Mouse (Mus musculus): ENCODE data around the gene Depdc1a.
"Not testable (repeated sequence)": the region's sequence is repeated elsewhere in the genome, so short reads cannot be mapped to it uniquely, and the experiment has no call there.

Gene Depdc1a

DNA sequence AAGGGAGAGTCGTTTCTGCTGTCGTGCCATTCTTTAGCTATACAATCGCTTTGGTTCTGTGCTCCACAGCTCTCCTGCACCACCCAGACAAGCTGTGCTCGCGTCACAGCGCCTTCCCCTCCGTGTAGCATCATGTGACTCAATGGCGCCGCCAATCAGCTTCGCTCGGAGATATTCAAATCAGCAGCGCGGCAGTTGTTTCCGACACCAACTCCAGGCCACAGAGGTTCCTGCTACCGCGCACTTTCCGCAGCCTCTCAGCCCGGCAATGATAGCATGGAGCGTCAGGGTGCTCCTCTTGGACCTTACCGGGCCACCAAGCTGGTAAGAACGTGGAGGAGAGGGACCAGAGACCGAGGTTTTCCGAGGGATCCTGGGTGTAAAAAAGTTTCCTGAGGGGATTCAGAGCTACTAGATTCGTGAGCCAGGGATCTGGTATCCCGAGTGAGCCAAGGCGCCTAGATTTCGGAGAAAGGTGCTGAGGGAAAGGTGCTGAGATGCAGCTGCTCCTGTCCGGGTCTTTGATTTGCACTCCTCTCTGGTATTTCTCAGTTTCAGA is at the start of gene Depdc1a:
TSS of gene Depdc1a (plus strand) at position 191 of the 559 bp plus-strand sequence.
- peak; percentile 100 for ATAC-seq (ENCODE audit: low TSS enrichment)

DNA sequence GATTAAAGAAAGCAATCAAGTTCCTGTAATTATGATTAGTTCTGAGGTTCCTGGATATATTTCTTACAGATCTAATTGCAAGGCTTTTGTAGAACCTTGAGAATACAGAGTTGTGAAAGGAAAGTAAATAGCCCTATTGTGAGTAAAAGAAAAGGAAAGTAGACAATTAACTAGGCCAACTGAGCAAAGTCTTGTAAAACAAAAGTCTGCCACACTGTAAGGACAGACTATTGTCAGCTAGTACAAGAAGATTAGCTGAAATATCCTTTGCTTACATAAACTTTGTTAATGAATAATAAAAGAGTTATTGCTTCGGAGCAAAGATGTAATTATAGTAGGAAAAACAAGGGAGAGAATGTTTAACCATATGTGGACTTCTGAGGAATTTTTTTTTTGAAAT is 25.2 kb upstream of the Depdc1a start:
- ATAC-seq (ENCODE audit: low TSS enrichment), result no peak

DNA sequence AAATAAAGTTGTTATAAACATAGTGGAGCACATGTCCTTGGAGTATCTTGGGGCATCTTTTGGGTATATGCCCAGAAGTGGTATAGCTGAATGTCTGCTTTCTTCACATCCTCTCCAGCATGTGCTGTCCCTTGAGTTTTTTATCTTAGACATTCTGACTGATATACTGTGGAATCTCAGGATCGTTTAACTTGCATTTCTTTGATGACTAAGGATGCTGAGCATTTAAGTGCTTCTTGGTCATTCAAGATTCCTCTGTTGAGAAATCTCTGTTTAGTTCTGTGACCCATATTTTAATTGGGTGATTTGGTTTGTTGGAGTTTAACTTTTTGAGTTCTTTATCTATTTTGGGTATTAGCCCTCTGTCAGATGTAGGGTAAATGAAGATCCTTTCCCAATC is 19.8 kb upstream of the Depdc1a start:
- ATAC-seq (ENCODE audit: low TSS enrichment), result no peak

DNA sequence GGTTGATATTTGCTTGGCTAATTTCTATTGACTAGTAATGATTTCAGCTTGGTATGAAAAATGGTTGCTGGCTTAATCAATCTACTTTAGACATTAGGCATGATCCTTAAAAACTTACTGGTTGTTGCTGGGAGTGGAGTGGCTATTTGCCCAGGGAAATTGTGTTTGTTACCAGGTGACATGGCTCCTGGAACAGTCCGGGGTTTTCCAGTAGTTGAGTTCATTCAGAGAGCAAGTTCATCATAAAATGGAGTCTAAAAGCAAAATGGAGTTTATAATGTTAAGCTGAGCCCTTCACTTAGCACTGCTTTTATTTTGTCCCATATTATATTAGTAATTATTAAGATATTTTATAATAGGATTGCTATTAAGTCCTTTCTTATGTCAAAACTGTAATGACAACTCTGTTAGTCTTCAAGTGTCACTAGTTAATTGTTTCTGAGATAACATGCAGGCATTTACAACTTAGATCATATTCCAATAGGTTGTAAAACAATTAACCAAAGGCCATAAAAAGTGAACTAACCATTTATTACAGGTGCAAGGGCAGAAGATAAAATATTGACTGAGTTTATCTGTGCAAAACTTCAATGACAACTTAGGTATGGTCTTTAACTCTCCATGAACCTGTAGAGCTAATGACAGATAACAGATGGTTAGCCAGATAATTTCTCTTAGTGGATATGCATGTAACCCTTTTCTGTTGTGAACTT is 17.8 kb upstream of the Depdc1a start:
- ATAC-seq (ENCODE audit: low TSS enrichment), result no peak

DNA sequence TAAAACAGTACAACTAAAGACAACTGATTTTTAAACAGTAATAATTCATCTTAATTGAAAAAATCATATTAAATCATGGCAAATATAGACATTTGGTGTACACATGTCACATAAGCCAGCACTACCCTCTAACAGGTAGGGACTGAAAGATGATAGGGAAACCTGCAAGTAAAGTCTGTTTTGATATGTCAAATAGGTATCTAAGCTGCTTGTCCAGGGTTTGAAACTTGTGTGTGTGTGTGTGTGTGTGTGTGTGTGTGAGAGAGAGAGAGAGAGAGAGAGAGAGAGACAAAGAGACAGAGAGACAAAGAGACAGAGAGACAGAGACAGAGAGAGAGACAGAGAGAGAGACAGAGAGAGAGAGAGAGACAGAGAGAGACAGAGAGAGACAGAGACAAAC is 524 bp upstream of the Depdc1a start:
- not testable (repeated sequence) for ATAC-seq (ENCODE audit: low TSS enrichment)

DNA sequence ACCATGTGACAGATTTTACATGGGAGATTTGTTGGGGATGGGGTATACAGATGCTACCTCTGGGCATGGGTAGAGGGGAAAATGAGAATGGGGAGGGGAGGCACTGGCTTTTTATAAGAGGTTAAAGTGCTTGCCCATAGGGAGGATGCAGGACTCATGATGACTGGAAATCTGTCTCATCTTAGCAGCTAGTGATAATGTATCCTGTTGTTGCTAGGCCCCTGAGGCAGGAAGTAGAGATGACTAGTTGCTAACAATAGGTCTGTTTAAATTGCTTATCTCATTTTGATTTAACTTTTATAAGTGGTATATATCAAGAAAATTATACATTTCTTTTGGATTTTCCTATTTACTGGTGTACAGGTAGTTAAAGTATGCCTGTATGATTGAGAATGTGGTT is 13.7 kb downstream of the Depdc1a start:
- ATAC-seq (ENCODE audit: low TSS enrichment), result no peak

DNA sequence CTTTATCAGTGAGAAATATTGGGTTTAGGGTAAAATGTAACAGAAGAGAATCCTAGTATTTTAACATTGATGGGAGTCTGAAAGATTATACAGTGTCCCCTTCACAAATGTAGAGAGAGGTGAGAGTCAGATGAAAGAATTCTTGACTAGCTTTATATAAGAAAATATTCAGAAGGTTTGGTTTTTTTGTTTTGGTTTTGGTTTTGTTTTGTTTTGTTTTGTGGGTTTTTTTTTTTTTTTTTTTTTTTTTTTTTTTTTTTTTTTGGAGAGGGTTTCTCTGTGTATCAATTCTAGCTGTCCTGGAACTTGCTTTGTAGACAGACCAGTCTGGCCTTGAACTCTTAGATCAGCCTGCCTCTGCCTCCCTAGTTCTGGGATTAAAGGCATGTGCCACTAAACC is 33.3 kb downstream of the Depdc1a start:
- no peak for ATAC-seq (ENCODE audit: low TSS enrichment)

DNA sequence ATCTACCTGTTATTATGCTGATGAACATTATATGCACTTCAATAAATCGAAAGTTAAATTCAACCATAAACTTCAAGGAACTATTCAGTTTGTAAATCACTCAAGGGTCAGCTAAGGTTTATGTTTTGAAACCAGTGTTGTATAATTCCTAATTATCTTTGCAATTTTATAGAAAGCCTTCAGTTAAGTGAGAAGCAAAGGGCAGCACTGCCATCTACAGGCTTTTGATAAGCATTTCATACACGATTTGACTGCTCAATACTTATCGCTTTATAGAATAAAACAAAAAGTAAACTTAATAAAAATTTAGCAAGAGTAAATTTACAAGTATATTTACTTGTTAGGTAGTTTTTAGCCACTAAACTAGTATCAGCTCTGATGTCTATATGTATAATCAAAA is 53.1 kb downstream of the Depdc1a start:
- peak; percentile 72; the same call in 1 of the 2 replicates for ATAC-seq (ENCODE audit: low TSS enrichment)

DNA sequence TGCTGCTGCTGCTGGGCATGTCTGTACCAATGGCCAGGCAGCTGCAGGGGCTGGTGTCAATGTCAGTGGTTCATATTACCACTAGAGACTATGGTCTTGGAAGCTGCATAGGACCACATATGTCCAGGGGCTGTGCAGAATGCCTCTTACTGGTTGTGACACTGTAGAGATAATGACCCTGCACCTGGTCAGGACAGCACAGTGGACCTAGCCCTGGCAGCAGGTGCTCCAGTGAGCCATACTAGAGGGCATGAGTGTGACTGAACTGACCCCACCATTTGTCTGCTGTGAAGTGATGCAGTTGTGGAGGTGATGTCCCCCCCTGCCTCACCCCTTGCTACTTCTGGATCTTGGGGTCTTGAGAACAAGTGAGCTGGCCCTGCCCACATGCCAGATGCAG is 55.0 kb downstream of the Depdc1a start:
- ATAC-seq (ENCODE audit: low TSS enrichment), result no peak

Measured in frontal cortex, adult (tissue).